Mouse (Mus musculus) limb, embryonic 13.5 days (tissue): ENCODE measurements around the gene Tmem104. TPM values are rescaled to one million over a fixed set of nuclear protein-coding genes. Genes with fewer than 3 reads are reported as not detected.

ENCODE experiments used
- ATAC-seq: fragments of 200-750 bp; cut with Nextera tagmentation; 2 replicates; pipeline ENCODE4 v1.8.0; 2017; ENCODE audit warnings: low read depth, moderate number of reproducible peaks, moderate TSS enrichment; ENCODE audit not compliant: low FRiP score
- H3K27ac ChIP-seq: fragments of 300-500 bp; sonication (generic); 2 replicates; pipeline ENCODE4 v1.5.1; 2015; ENCODE audit warnings: inconsistent platforms, mild to moderate bottlenecking, moderate library complexity
- H3K27me3 ChIP-seq: fragments of 300-500 bp; sonication (generic); 2 replicates; pipeline ENCODE4 v1.6.1; 2015; ENCODE audit warnings: mild to moderate bottlenecking, inconsistent platforms
- H3K36me3 ChIP-seq: fragments of 300-500 bp; sonication (generic); 2 replicates; pipeline ENCODE4 v1.6.1; 2015; ENCODE audit warnings: inconsistent platforms, mild to moderate bottlenecking, moderate library complexity
- H3K4me1 ChIP-seq: fragments of 300-500 bp; sonication (generic); 2 replicates; pipeline ENCODE4 v1.6.1; 2015; ENCODE audit warnings: inconsistent platforms
- H3K4me2 ChIP-seq: fragments of 300-500 bp; sonication (generic); replicated peaks from 2 replicates; pipeline ENCODE4 v1.6.1; 2015; ENCODE audit warnings: inconsistent platforms, mild to moderate bottlenecking, moderate library complexity
- H3K4me3 ChIP-seq: fragments of 300-500 bp; sonication (generic); 2 replicates; pipeline ENCODE4 v1.5.1; 2015; ENCODE audit warnings: moderate library complexity, mild to moderate bottlenecking, inconsistent platforms
- H3K9ac ChIP-seq: fragments of 300-500 bp; sonication (generic); 2 replicates; pipeline ENCODE4 v1.6.1; 2015; ENCODE audit warnings: mild to moderate bottlenecking, inconsistent platforms
- H3K9me3 ChIP-seq: fragments of 300-500 bp; sonication (generic); 2 replicates; pipeline ENCODE4 v1.6.1; 2016; ENCODE audit warnings: inconsistent platforms
- WGBS: fragments of 180-500 bp; shearing (Covaris S2); methylation state at CpG from one replicate; pipeline ENCODE4 v1.1.7; 2015; 5-methylcytosine and 5-hydroxymethylcytosine counted together
- polyA plus RNA-seq: library from polyadenylated mRNA; unstranded; fragments of >200 nt; fragmentation: Nextera tagmentation; extraction: Ambion mirVana; gene quantifications from 2 replicates; pipeline ENCODE4 v1.2.1, GENCODE M21; 2015

Tmem104 gene
- polyA plus RNA-seq, 1 experiment from 2014 or later, result 10.9 TPM

DNA sequence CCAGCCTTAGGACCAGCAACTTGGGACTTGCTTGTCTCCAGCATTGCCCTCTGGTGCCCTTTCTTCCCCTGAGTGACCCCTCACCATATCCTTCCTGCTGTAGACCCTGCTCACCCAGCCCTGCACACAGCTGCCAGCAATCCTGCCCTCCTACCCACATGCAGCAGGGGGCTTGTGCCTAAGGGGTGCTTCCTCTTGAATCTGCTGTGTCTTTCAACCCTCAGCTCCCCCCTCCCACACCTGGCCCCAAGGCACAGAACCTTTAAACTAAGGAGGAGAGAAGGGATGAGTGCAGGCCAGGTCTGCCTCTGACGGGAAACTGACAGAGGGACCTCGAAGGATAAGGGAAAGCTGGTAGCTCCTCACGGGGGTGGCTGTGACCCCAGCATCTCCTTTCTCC is 55.5 kb downstream of the Tmem104 start:
- WGBS, result 79% methylated on average over 3 of the region's 3 CpGs
- no peak overlapping the region for H3K4me2 ChIP-seq
- no peak overlapping the region for H3K9ac ChIP-seq
- peaks cover 19% of the 10 kb centered on the region for H3K4me1 ChIP-seq
- no peaks in the 10 kb centered on the region for H3K9me3 ChIP-seq
- no peak for ATAC-seq
- H3K36me3 ChIP-seq, result peaks cover 34% of the 10 kb centered on the region
- no peak overlapping the region for H3K4me3 ChIP-seq
- H3K27me3 ChIP-seq, result peaks cover 40% of the 10 kb centered on the region
- no peak overlapping the region for H3K27ac ChIP-seq

DNA sequence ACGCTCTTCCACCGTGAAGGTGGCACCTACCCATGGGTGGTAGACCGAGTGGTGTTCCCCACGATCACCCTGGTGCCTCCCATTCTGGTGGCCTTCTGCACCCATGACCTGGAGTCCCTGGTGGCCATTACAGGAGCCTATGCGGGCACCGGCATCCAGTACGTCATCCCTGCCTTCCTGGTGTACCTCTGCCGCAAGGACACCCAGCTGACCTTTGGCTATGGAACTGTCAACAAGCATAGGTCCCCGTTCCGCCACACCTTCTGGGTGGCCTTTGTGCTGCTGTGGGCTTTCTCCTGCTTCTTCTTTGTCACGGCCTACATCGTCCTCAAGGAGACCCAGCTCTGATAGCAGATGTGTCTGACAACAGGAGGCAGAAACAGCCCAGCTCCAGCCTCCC is 56.5 kb downstream of the Tmem104 start:
- H3K4me1 ChIP-seq, result peaks cover 19% of the 10 kb centered on the region
- H3K36me3 ChIP-seq, result peaks cover 34% of the 10 kb centered on the region
- H3K27me3 ChIP-seq, result peaks cover 50% of the 10 kb centered on the region
- 86% methylated on average over 12 of the region's 12 CpGs for WGBS
- no peak overlapping the region for H3K27ac ChIP-seq
- no peak overlapping the region for H3K9ac ChIP-seq
- H3K4me2 ChIP-seq, result no peak overlapping the region
- no peak for ATAC-seq
- no peak overlapping the region for H3K4me3 ChIP-seq
- H3K9me3 ChIP-seq, result no peaks in the 10 kb centered on the region

- 76% methylated on average over 8 of the region's 8 CpGs for WGBS
- ATAC-seq, result no peak
- Histone ChIP-seq H3K27ac (no peak overlapping the region), H3K36me3 (peaks cover 29% of the 10 kb centered on the region), H3K9ac (no peak overlapping the region), H3K4me3 (no peak overlapping the region), H3K4me1 (peaks cover 24% of the 10 kb centered on the region), H3K27me3 (peaks cover 61% of the 10 kb centered on the region), H3K9me3 (no peaks in the 10 kb centered on the region), H3K4me2 (no peak overlapping the region)
These were observed 57.6 kb downstream of the Tmem104 start for GRCm38 (mm10) chr11:115244840-115245239.

DNA sequence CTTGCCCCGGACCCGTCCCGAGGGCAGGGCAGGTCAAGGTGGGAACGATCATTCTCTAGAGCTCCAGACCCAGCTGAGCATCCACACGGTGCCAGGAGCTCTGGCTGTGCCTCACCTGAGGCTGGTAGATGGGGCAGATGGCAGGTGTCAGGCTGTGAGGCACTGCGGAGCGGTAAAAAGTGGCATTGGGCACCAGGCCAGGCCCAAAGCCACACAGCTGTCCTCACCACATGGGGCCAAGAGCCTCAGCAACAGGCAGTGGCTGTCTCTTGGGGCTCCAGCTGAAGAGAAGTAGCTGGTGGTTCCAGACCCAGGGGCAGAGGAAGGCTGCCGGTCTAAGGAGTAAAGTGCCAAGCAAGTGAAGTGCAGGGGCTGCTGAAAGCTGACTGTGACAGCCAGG is 59.1 kb downstream of the Tmem104 start:
- Histone ChIP-seq H3K4me3 (no peak overlapping the region), H3K36me3 (peaks cover 28% of the 10 kb centered on the region), H3K27me3 (peaks cover 76% of the 10 kb centered on the region), H3K4me1 (peaks cover 31% of the 10 kb centered on the region), H3K4me2 (no peak overlapping the region), H3K9ac (no peak overlapping the region), H3K9me3 (no peaks in the 10 kb centered on the region), H3K27ac (no peak overlapping the region)
- WGBS, result 58% methylated on average over 8 of the region's 8 CpGs
- no peak for ATAC-seq

DNA sequence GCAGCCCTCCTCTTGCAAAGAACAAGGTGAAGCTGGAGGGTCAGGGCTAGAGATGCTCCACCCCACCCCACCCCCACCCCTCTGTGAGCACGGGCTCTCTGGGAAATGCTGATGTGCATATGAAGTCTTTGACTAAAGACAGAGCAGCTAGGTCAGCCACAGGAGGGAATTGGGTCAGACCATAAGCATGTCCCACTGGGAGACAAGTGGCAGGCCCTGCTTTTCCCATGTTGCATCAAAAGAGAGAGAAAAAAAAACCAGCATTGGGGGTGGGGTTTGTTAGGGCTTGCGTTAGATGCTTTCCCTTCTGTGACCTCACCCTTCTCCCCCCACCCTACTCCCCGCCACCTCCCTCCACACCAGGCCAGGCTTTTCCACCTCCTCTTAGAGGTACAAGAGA is 60.0 kb downstream of the Tmem104 start:
- no peak for ATAC-seq
- no peak overlapping the region for H3K4me2 ChIP-seq
- H3K36me3 ChIP-seq, result peaks cover 28% of the 10 kb centered on the region
- no peak overlapping the region for H3K27ac ChIP-seq
- peaks cover 31% of the 10 kb centered on the region for H3K4me1 ChIP-seq
- no peaks in the 10 kb centered on the region for H3K9me3 ChIP-seq
- peaks cover 83% of the 10 kb centered on the region for H3K27me3 ChIP-seq
- H3K4me3 ChIP-seq, result no peak overlapping the region
- WGBS, result 10% methylated on average over 3 of the region's 3 CpGs
- no peak overlapping the region for H3K9ac ChIP-seq

DNA sequence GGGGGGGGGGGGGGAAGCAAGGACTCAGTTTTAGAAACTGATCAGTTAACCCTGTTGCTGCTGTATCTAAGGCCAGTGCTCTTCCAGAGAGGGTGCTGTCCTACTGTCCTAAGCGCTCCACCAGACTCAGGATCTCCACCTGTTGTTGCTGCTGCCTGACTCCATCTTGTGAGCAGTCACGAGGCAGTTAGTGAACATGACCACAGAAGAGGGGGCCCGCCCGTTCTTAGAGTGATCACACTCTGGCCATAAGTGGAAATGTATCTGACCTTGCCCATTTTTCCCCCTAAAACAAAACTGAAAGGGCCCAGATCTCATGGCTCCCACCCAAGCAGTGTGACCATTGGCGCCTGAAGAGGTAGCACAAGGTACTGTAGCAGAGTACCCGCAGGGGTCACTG is 60.7 kb downstream of the Tmem104 start:
- 63% methylated on average over 6 of the region's 6 CpGs for WGBS
- no peak for ATAC-seq
- Histone ChIP-seq H3K4me3 (no peak overlapping the region), H3K27me3 (peaks cover 88% of the 10 kb centered on the region), H3K27ac (no peak overlapping the region), H3K36me3 (peaks cover 24% of the 10 kb centered on the region), H3K4me1 (peaks cover 31% of the 10 kb centered on the region), H3K4me2 (no peak overlapping the region), H3K9me3 (no peaks in the 10 kb centered on the region), H3K9ac (no peak overlapping the region)

DNA sequence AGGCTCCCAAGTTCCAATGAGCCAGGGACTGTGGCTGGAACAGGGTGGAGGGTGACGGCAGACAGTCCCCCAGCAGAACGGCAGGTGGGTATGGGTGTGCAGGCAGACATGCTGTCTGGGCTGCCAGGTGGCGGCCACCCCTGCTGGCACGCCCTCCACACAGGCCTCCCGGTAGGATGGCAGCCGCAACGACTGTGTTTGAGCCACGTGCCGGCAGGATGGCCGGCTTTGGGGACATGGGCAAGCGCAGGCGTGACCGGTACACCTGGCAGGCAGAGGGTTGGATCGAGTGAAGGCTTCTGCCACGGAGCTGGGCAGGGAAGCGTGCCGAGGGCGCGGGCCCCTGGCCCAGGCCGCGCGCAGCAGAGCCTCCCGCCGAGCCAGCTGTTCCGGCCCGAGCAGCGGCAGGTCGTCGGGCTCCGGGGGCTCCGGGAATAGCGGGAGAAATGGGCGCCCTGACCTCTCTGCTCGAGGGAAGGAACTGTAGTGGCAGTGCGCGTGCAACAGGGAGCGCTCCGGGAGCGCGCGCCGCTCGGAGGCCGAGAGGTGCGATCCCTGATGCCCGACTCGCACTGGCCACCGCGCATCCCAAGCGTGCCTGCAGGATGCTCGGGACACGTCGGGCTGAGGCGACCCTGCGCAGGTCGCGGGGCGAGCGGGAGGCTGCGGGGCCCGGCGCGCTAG is 62.6 kb downstream of the Tmem104 start:
- H3K36me3 ChIP-seq, result peaks cover 7% of the 10 kb centered on the region
- no peak for ATAC-seq
- H3K4me1 ChIP-seq, result peaks cover 31% of the 10 kb centered on the region
- H3K27ac ChIP-seq, result no peak overlapping the region
- WGBS, result 2% methylated on average over 63 of the region's 63 CpGs
- peak overlapping the region; percentile 48 for H3K4me3 ChIP-seq
- H3K9me3 ChIP-seq, result no peaks in the 10 kb centered on the region
- H3K27me3 ChIP-seq, result peaks cover 96% of the 10 kb centered on the region
- peak overlapping the region; percentile 65 for H3K9ac ChIP-seq
- H3K4me2 ChIP-seq, result peak overlapping the region; percentile 87

GRCm38 (mm10) chr11:115250405-115251090 is 63.3 kb downstream of the Tmem104 start:
- WGBS, result 2% methylated on average over 36 of the region's 36 CpGs
- H3K4me3 ChIP-seq, result peak overlapping the region; percentile 48
- H3K4me1 ChIP-seq, result peaks cover 25% of the 10 kb centered on the region
- ATAC-seq, result no peak
- peaks cover 97% of the 10 kb centered on the region for H3K27me3 ChIP-seq
- H3K9ac ChIP-seq, result peak overlapping the region; percentile 65
- peak overlapping the region; percentile 87 for H3K4me2 ChIP-seq
- H3K9me3 ChIP-seq, result no peaks in the 10 kb centered on the region
- no peaks in the 10 kb centered on the region for H3K36me3 ChIP-seq
- no peak overlapping the region for H3K27ac ChIP-seq

DNA sequence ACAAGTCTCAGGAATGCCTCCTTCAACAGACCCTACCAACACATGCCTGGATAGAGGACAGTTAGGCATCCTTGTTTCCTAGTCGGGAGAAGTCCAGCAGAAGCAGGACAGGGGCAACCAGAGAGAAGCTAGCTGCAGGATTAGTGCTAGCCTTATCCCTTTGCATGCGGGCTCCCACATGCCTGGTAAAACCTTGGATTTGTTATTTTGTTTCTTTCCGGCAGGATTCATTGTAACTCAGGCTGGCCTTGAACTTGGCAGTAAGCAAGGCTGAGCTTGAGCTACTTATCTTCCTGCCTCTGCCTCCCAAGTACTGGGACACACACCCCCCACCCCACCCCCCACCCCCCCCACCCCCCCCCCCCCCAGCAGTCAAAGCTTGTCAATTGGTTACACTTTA is 64.0 kb downstream of the Tmem104 start:
- Histone ChIP-seq H3K27ac (no peak overlapping the region), H3K4me2 (no peak overlapping the region), H3K9ac (no peak overlapping the region), H3K4me1 (peaks cover 18% of the 10 kb centered on the region), H3K36me3 (no peaks in the 10 kb centered on the region), H3K9me3 (no peaks in the 10 kb centered on the region), H3K4me3 (no peak overlapping the region), H3K27me3 (peaks cover 98% of the 10 kb centered on the region)
- 53% methylated on average over 3 of the region's 3 CpGs for WGBS
- no peak for ATAC-seq

- no peak overlapping the region for H3K27ac ChIP-seq
- WGBS, result 15% methylated on average over 59 of the region's 59 CpGs
- H3K27me3 ChIP-seq, result peaks cover 99% of the 10 kb centered on the region
- H3K9me3 ChIP-seq, result 0 out of 2 replicates have a peak, but pooled peaks cover 4% of the 10 kb centered on the region
- H3K4me1 ChIP-seq, result peaks cover 8% of the 10 kb centered on the region
- no peaks in the 10 kb centered on the region for H3K36me3 ChIP-seq
- peak overlapping the region; percentile 26 for H3K4me3 ChIP-seq
- H3K9ac ChIP-seq, result no peak overlapping the region
- ATAC-seq, result no peak
- H3K4me2 ChIP-seq, result peak overlapping the region; percentile 50
These were observed 70.7 kb downstream of the Tmem104 start for GRCm38 (mm10) chr11:115257775-115258510.

DNA sequence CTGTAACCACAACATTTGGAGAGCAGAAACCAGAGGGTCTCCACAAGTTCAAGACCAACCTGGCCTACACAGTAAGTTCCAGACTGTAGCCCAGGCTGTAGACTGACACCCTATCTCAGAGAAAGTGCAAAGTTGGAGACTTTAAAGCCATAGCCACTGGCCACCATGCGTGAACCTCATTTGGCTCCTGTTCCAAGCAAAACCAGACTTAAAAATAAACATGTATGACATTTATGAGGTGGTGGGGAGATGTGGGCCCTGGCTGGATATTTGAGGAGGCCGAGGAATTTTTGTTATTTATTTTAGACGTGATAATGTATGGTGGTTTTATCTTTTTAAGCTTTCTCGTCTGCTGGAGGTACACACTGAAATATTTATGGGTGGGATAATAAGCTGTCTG is 71.8 kb downstream of the Tmem104 start:
- Histone ChIP-seq H3K9ac (no peak overlapping the region), H3K4me3 (no peak overlapping the region), H3K36me3 (no peaks in the 10 kb centered on the region), H3K4me2 (no peak overlapping the region), H3K9me3 (0 out of 2 replicates have a peak, but pooled peaks cover 4% of the 10 kb centered on the region), H3K27ac (no peak overlapping the region), H3K27me3 (peaks cover 99% of the 10 kb centered on the region), H3K4me1 (peaks cover 8% of the 10 kb centered on the region)
- 30% methylated on average over 4 of the region's 4 CpGs for WGBS
- no peak for ATAC-seq

- Histone ChIP-seq H3K4me2 (no peak overlapping the region), H3K9ac (no peak overlapping the region), H3K27me3 (peaks cover 100% of the 10 kb centered on the region), H3K4me1 (peaks cover 27% of the 10 kb centered on the region), H3K9me3 (0 out of 2 replicates have a peak, but pooled peaks cover 4% of the 10 kb centered on the region), H3K36me3 (no peaks in the 10 kb centered on the region), H3K27ac (no peak overlapping the region), H3K4me3 (no peak overlapping the region)
- 77% methylated on average over 11 of the region's 11 CpGs for WGBS
- ATAC-seq, result no peak
These were observed 75.7 kb downstream of the Tmem104 start for GRCm38 (mm10) chr11:115262954-115263353.
